Mouse (Mus musculus) liver, embryonic 11.5 days (tissue): Measurements from ENCODE around the gene Chpf. TPM values are rescaled to one million over a fixed set of nuclear protein-coding genes. Genes with fewer than 3 reads are reported as not detected.

ENCODE experiments used
- ATAC-seq: fragments of 200-750 bp; cut with Nextera tagmentation; replicated peaks from 2 replicates; pipeline ENCODE4 v1.8.0; 2017; ENCODE audit warnings: moderate number of reproducible peaks, mild to moderate bottlenecking, moderate TSS enrichment, moderate library complexity; ENCODE audit not compliant: low FRiP score
- DNase-seq: peaks from one replicate; pipeline ENCODE4 v3.0.0-alpha.2; 2017; ENCODE audit warnings: low spot score
- H3K27ac ChIP-seq: fragments of 300-500 bp; sonication (generic); 2 replicates; pipeline ENCODE4 v1.5.1; 2014; ENCODE audit warnings: mild to moderate bottlenecking, low read depth, low read length, control low read depth
- H3K27me3 ChIP-seq: fragments of 300-500 bp; sonication (generic); replicated peaks from 2 replicates; pipeline ENCODE4 v1.6.1; 2014; ENCODE audit warnings: low read length, mixed read lengths; ENCODE audit not compliant: control insufficient read depth, insufficient read depth
- H3K36me3 ChIP-seq: fragments of 300-500 bp; sonication (generic); 2 replicates; pipeline ENCODE4 v1.6.1; 2014; ENCODE audit warnings: mild to moderate bottlenecking, low read length, moderate library complexity, mixed read lengths; ENCODE audit not compliant: control insufficient read depth, insufficient read depth
- H3K4me1 ChIP-seq: fragments of 300-500 bp; sonication (generic); replicated peaks from 2 replicates; pipeline ENCODE4 v1.6.1; 2014; ENCODE audit warnings: low read length, mixed read lengths; ENCODE audit not compliant: control insufficient read depth, insufficient read depth
- H3K4me2 ChIP-seq: fragments of 300-500 bp; sonication (generic); 2 replicates; pipeline ENCODE4 v1.6.1; 2014; ENCODE audit warnings: mild to moderate bottlenecking, control low read depth, moderate library complexity
- H3K4me3 ChIP-seq: fragments of 300-500 bp; sonication (generic); 2 replicates; pipeline ENCODE4 v1.5.1; 2014; ENCODE audit warnings: low read depth, low read length, control low read depth
- H3K9ac ChIP-seq: fragments of 300-500 bp; sonication (generic); 2 replicates; pipeline ENCODE4 v1.6.1; 2014; ENCODE audit warnings: low read depth, low read length, control low read depth
- H3K9me3 ChIP-seq: fragments of 300-500 bp; sonication (generic); 2 replicates; pipeline ENCODE4 v1.6.1; 2016; ENCODE audit warnings: low read length, inconsistent platforms, mixed read lengths; ENCODE audit not compliant: control insufficient read depth
- WGBS: fragments of 180-500 bp; shearing (Covaris S2); extraction: QIAGEN DNeasy Blood & Tissue Kit; methylation state at CpG from one replicate; pipeline ENCODE4 v1.1.7; 2014; 5-methylcytosine and 5-hydroxymethylcytosine counted together
- polyA plus RNA-seq: library from polyadenylated mRNA; unstranded; fragments of >200 nt; fragmentation: Nextera tagmentation; extraction: Ambion mirVana; gene quantifications from 2 replicates; pipeline ENCODE4 v1.2.1, GENCODE M21; 2014

Gene Chpf
- polyA plus RNA-seq, 1 experiment from 2014 or later = 17.9 TPM

GRCm38 (mm10) chr1:75477264-75477965 lies 1.7 kb downstream of the Chpf start:
- ATAC-seq (peak; percentile 21; the same call in 1 of the 2 replicates), DNase-seq (peak; percentile 84)
- 10% methylated on average over 35 of the region's 35 CpGs for WGBS
- Histone ChIP-seq H3K27ac (no peak overlapping the region), H3K9ac (no peak overlapping the region), H3K9me3 (no peaks in the 10 kb centered on the region), H3K4me1 (peaks cover 14% of the 10 kb centered on the region), H3K36me3 (peaks cover 12% of the 10 kb centered on the region), H3K27me3 (peaks cover 54% of the 10 kb centered on the region), H3K4me2 (peak overlapping the region; percentile 95), H3K4me3 (peak overlapping the region; percentile 20; the same call in 1 of the 2 replicates)

- Histone ChIP-seq H3K36me3 (peaks cover 12% of the 10 kb centered on the region), H3K9ac (no peak overlapping the region), H3K9me3 (no peaks in the 10 kb centered on the region), H3K27me3 (peaks cover 49% of the 10 kb centered on the region), H3K4me2 (no peak overlapping the region), H3K4me3 (no peak overlapping the region), H3K4me1 (peaks cover 14% of the 10 kb centered on the region), H3K27ac (no peak overlapping the region)
- WGBS = 92% methylated on average over 11 of the region's 11 CpGs
- ATAC-seq (no peak), DNase-seq (no peak)
Observed at GRCm38 (mm10) chr1:75476441-75476840, 2.7 kb downstream of the Chpf start.

GRCm38 (mm10) chr1:75469287-75469825 lies 9.8 kb downstream of the Chpf start:
- ATAC-seq (no peak), DNase-seq (no peak)
- H3K4me3 ChIP-seq = no peak overlapping the region
- 79% methylated on average over 17 of the region's 17 CpGs for WGBS
- H3K9me3 ChIP-seq = no peaks in the 10 kb centered on the region
- H3K27ac ChIP-seq = no peak overlapping the region
- H3K4me1 ChIP-seq = peaks cover 7% of the 10 kb centered on the region
- H3K27me3 ChIP-seq = peaks cover 53% of the 10 kb centered on the region
- no peaks in the 10 kb centered on the region for H3K36me3 ChIP-seq
- no peak overlapping the region for H3K9ac ChIP-seq
- H3K4me2 ChIP-seq = no peak overlapping the region

GRCm38 (mm10) chr1:75467215-75467927 lies 11.7 kb downstream of the Chpf start:
- Histone ChIP-seq H3K4me3 (no peak overlapping the region), H3K27ac (no peak overlapping the region), H3K9me3 (no peaks in the 10 kb centered on the region), H3K9ac (no peak overlapping the region), H3K36me3 (no peaks in the 10 kb centered on the region), H3K4me2 (peak overlapping the region; percentile 12; the same call in 1 of the 2 replicates), H3K27me3 (peaks cover 50% of the 10 kb centered on the region), H3K4me1 (peaks cover 26% of the 10 kb centered on the region)
- WGBS = 9% methylated on average over 14 of the region's 14 CpGs
- DNase-seq (peak; percentile 78), ATAC-seq (peak; percentile 19)

GRCm38 (mm10) chr1:75463652-75464204 lies 15.4 kb downstream of the Chpf start:
- 48% methylated on average over 5 of the region's 5 CpGs for WGBS
- peak overlapping the region; percentile 48 for H3K4me2 ChIP-seq
- peaks cover 39% of the 10 kb centered on the region for H3K27me3 ChIP-seq
- H3K4me1 ChIP-seq = peaks cover 33% of the 10 kb centered on the region
- peak; percentile 89 for ATAC-seq
- H3K36me3 ChIP-seq = no peaks in the 10 kb centered on the region
- no peak for DNase-seq
- H3K9ac ChIP-seq = no peak overlapping the region
- H3K27ac ChIP-seq = peak overlapping the region; percentile 68
- no peak overlapping the region for H3K4me3 ChIP-seq
- H3K9me3 ChIP-seq = no peaks in the 10 kb centered on the region

- Histone ChIP-seq H3K4me1 (peaks cover 43% of the 10 kb centered on the region), H3K4me3 (no peak overlapping the region), H3K27me3 (peaks cover 44% of the 10 kb centered on the region), H3K4me2 (peak overlapping the region; percentile 7; the same call in 1 of the 2 replicates), H3K36me3 (no peaks in the 10 kb centered on the region), H3K27ac (peak overlapping the region; percentile 68), H3K9me3 (no peaks in the 10 kb centered on the region), H3K9ac (no peak overlapping the region)
- WGBS = 21% methylated on average over 1 of the region's 1 CpGs
- ATAC-seq = peak; percentile 83
- DNase-seq = no peak
Observed at GRCm38 (mm10) chr1:75462636-75463035, 16.5 kb downstream of the Chpf start.

- ATAC-seq (no peak), DNase-seq (no peak)
- Histone ChIP-seq H3K36me3 (no peaks in the 10 kb centered on the region), H3K4me3 (no peak overlapping the region), H3K27ac (no peak overlapping the region), H3K4me1 (peaks cover 52% of the 10 kb centered on the region), H3K4me2 (no peak overlapping the region), H3K27me3 (peaks cover 52% of the 10 kb centered on the region), H3K9ac (no peak overlapping the region), H3K9me3 (no peaks in the 10 kb centered on the region)
- WGBS = 55% methylated on average over 7 of the region's 7 CpGs
Observed at GRCm38 (mm10) chr1:75460297-75460696, 18.8 kb downstream of the Chpf start.

GRCm38 (mm10) chr1:75458789-75459684 lies 20.1 kb downstream of the Chpf start:
- no peaks in the 10 kb centered on the region for H3K9me3 ChIP-seq
- peaks cover 55% of the 10 kb centered on the region for H3K27me3 ChIP-seq
- no peak for ATAC-seq
- peaks cover 42% of the 10 kb centered on the region for H3K4me1 ChIP-seq
- H3K9ac ChIP-seq = peak overlapping the region; percentile 37; the same call in 1 of the 2 replicates
- peak overlapping the region; percentile 64 for H3K27ac ChIP-seq
- H3K4me3 ChIP-seq = peak overlapping the region; percentile 38
- no peak for DNase-seq
- WGBS = 18% methylated on average over 23 of the region's 23 CpGs
- no peaks in the 10 kb centered on the region for H3K36me3 ChIP-seq
- peak overlapping the region; percentile 68 for H3K4me2 ChIP-seq
